In the genomic region with DNA sequence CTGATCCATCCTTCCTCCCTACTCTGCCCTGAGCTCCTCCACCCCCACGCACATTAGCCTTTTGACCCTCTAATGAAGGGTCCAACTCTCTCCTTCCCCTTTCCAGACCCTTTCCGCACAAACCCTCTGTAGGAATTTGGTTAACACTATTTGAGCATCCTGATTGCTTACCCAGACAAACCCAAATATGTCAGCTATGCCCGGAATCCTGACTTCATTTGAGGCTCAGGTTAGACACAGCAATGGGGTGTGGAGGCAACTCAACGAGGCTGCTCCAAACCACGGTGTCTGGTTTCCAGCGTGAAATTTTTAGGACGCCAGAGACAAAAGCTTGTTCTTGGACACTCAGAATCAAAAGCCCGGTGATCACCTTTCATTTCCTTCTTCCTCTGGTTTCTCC, we compare ENCODE assay signal across 16 mouse cellular contexts.
DNase-seq lines count a peak whose midpoint lies in the region; ATAC-seq and TF ChIP-seq lines count a peak whose summit lies in the region.
"Had no signal": no experiment of that assay in that cellular context is flagged by ENCODE, and none has a peak within 500 bp of the region (broad histone marks: within the 10 kb centered on the region; RNA-seq: fewer than 3 reads in every experiment).

No protein-coding gene starts in this region.

- peaks cover 12% of the 10 kb centered on the region for H3K4me1 ChIP-seq in forebrain, embryonic 10.5 days
- H3K4me1 ChIP-seq in forebrain, embryonic 16.5 days (replicated peaks; ENCODE audit: control insufficient read depth, insufficient read depth, low read length): no peaks in the 10 kb centered on the region
- H3K4me1 ChIP-seq in CH12.LX (ENCODE audit: control insufficient read depth in 1 of 2, insufficient read depth in 2 of 2): no peaks in the 10 kb centered on the region
- peaks cover 4% of the 10 kb centered on the region; the same call in 1 of the 2 replicates for H3K4me1 ChIP-seq in heart, embryonic 10.5 days
- no peaks in the 10 kb centered on the region; the same call in 1 of the 2 replicates for H3K4me1 ChIP-seq in forebrain, embryonic 12.5 days
- H3K4me1 ChIP-seq: heart, embryonic 15.5 days; hindbrain, embryonic 13.5 days; midbrain, embryonic 12.5 days; neural tube, embryonic 12.5 days had no signal

- in situ Hi-C loops in CH12.LX (cut with MboI; ENCODE audit: low pct_ligation_motif_present, low pct_unique_long_range_greater_than_20kb, low sequenced_read_pairs): no loop called here

- no peaks in the 10 kb centered on the region for H3K79me2 ChIP-seq in CH12.LX (replicated peaks; ENCODE audit: control insufficient read depth, extremely low read depth, insufficient read depth, poor library complexity, severe bottlenecking)

- H3K4me3 ChIP-seq in forebrain, embryonic 10.5 days: no peak overlapping the region
- H3K4me3 ChIP-seq in forebrain, embryonic 16.5 days (replicated peaks; ENCODE audit: low read length): no peak overlapping the region
- H3K4me3 ChIP-seq in CH12.LX (replicated peaks in 1 of 3; ENCODE audit: low read depth in 2 of 3, low read length in 2 of 3, poor library complexity in 1 of 3): no peak overlapping the region
- H3K4me3 ChIP-seq in heart, embryonic 10.5 days: no peak overlapping the region
- no peak overlapping the region for H3K4me3 ChIP-seq in forebrain, embryonic 12.5 days (replicated peaks)
- H3K4me3 ChIP-seq: heart, embryonic 15.5 days; hindbrain, embryonic 13.5 days; midbrain, embryonic 12.5 days; neural tube, embryonic 12.5 days had no signal

- TF ChIP-seq CTCF in CH12.LX (conservative IDR thresholded peaks at IDR 0.05 in 1 of 2, IDR thresholded peaks at IDR 0.05 in 1 of 2; ENCODE audit: low read depth in 2 of 2, low read length in 2 of 2): no peak

- no peak for TF ChIP-seq EP300 in CH12.LX (IDR thresholded peaks at IDR 0.05; ENCODE audit: low read length)

- ATAC-seq in forebrain, embryonic 16.5 days: no peak
- ATAC-seq in forebrain, embryonic 12.5 days (ENCODE audit: low FRiP score): no peak

- DNase-seq in forebrain, embryonic 10.5 days (ENCODE audit: extremely low spot score, low spot score): peak; percentile 32
- DNase-seq in CH12.LX (ENCODE audit: extremely low read depth): no peak
- peak; percentile 58 for DNase-seq in embryo, embryonic 11 days
- peak; percentile 6 for DNase-seq in hindlimb bud, embryonic 11.5 days (ENCODE audit: extremely low spot score, low read depth, low spot score)
- no peak for DNase-seq in spleen, postnatal 10 days (ENCODE audit: low spot score in 2 of 2)
- no peak for DNase-seq in heart, embryonic 10.5 days (ENCODE audit: low spot score)
- DNase-seq: cerebellum, adult 9-11 months; gastrocnemius, postnatal 10 days; kidney, adult 2 months had no signal

- H3K9me3 ChIP-seq in forebrain, embryonic 10.5 days: no peaks in the 10 kb centered on the region
- no peaks in the 10 kb centered on the region for H3K9me3 ChIP-seq in forebrain, embryonic 16.5 days (ENCODE audit: control insufficient read depth, low read length)
- no peaks in the 10 kb centered on the region for H3K9me3 ChIP-seq in CH12.LX (replicated peaks; ENCODE audit: low read length)
- no peaks in the 10 kb centered on the region for H3K9me3 ChIP-seq in heart, embryonic 10.5 days
- no peaks in the 10 kb centered on the region for H3K9me3 ChIP-seq in forebrain, embryonic 12.5 days
- H3K9me3 ChIP-seq: heart, embryonic 15.5 days; hindbrain, embryonic 13.5 days; midbrain, embryonic 12.5 days; neural tube, embryonic 12.5 days had no signal

- no peak overlapping the region for H3K4me2 ChIP-seq in forebrain, embryonic 16.5 days (ENCODE audit: low read length)
- peak overlapping the region; percentile 38; the same call in 1 of the 2 replicates for H3K4me2 ChIP-seq in CH12.LX (ENCODE audit: insufficient read depth, low read depth, poor library complexity, severe bottlenecking)
- no peak overlapping the region for H3K4me2 ChIP-seq in forebrain, embryonic 12.5 days
- H3K4me2 ChIP-seq: heart, embryonic 15.5 days; hindbrain, embryonic 13.5 days; midbrain, embryonic 12.5 days; neural tube, embryonic 12.5 days had no signal

- H3K27ac ChIP-seq in forebrain, embryonic 10.5 days: no peak overlapping the region
- H3K27ac ChIP-seq in forebrain, embryonic 16.5 days (ENCODE audit: low read length): no peak overlapping the region
- H3K27ac ChIP-seq in CH12.LX (ENCODE audit: insufficient read depth, low read depth): no peak overlapping the region
- no peak overlapping the region for H3K27ac ChIP-seq in heart, embryonic 10.5 days
- H3K27ac ChIP-seq in forebrain, embryonic 12.5 days: no peak overlapping the region
- H3K27ac ChIP-seq: heart, embryonic 15.5 days; hindbrain, embryonic 13.5 days; midbrain, embryonic 12.5 days; neural tube, embryonic 12.5 days; stomach, postnatal 0 days had no signal

- TF ChIP-seq RAD21 in CH12.LX (IDR thresholded peaks at IDR 0.05; ENCODE audit: low read depth, low read length): no peak

- H3K36me3 ChIP-seq in forebrain, embryonic 10.5 days (replicated peaks): no peaks in the 10 kb centered on the region
- H3K36me3 ChIP-seq in forebrain, embryonic 16.5 days (ENCODE audit: control insufficient read depth, insufficient read depth): no peaks in the 10 kb centered on the region
- H3K36me3 ChIP-seq in CH12.LX (replicated peaks in 1 of 2; ENCODE audit: control insufficient read depth in 1 of 2, insufficient read depth in 1 of 2, low read length in 1 of 2): no peaks in the 10 kb centered on the region
- no peaks in the 10 kb centered on the region for H3K36me3 ChIP-seq in heart, embryonic 10.5 days
- no peaks in the 10 kb centered on the region for H3K36me3 ChIP-seq in forebrain, embryonic 12.5 days (replicated peaks)
- H3K36me3 ChIP-seq: heart, embryonic 15.5 days; hindbrain, embryonic 13.5 days; midbrain, embryonic 12.5 days; neural tube, embryonic 12.5 days had no signal

- dilution Hi-C loops in CH12.LX (cut with MboI; ENCODE audit: extremely low pct_ligation_motif_present, extremely low pct_unique_long_range_greater_than_20kb, low sequenced_read_pairs): no loop called here

- TF ChIP-seq POLR2A in CH12.LX (IDR thresholded peaks at IDR 0.05; ENCODE audit: low read depth, low read length): no peak

- no peak overlapping the region for H3K9ac ChIP-seq in forebrain, embryonic 16.5 days (replicated peaks; ENCODE audit: low read depth, low read length)
- no peak overlapping the region for H3K9ac ChIP-seq in CH12.LX (ENCODE audit: insufficient read depth, low read depth)
- no peak overlapping the region for H3K9ac ChIP-seq in forebrain, embryonic 12.5 days
- H3K9ac ChIP-seq: heart, embryonic 15.5 days; hindbrain, embryonic 13.5 days; midbrain, embryonic 12.5 days; neural tube, embryonic 12.5 days had no signal

- WGBS in forebrain, embryonic 10.5 days: 53% methylated on average over 8 of the region's 8 CpGs
- WGBS in forebrain, embryonic 16.5 days: 76% methylated on average over 8 of the region's 8 CpGs
- WGBS in heart, embryonic 10.5 days: 38% methylated on average over 8 of the region's 8 CpGs
- 67% methylated on average over 8 of the region's 8 CpGs for WGBS in forebrain, embryonic 12.5 days

- H3K27me3 ChIP-seq in forebrain, embryonic 10.5 days (ENCODE audit: poor library complexity, severe bottlenecking): no peaks in the 10 kb centered on the region
- H3K27me3 ChIP-seq in forebrain, embryonic 16.5 days (replicated peaks; ENCODE audit: control insufficient read depth, insufficient read depth, low read length): no peaks in the 10 kb centered on the region
- H3K27me3 ChIP-seq in CH12.LX (replicated peaks): no peaks in the 10 kb centered on the region
- no peaks in the 10 kb centered on the region for H3K27me3 ChIP-seq in heart, embryonic 10.5 days (ENCODE audit: insufficient read depth, poor library complexity, severe bottlenecking)
- no peaks in the 10 kb centered on the region for H3K27me3 ChIP-seq in forebrain, embryonic 12.5 days
- H3K27me3 ChIP-seq: heart, embryonic 15.5 days; midbrain, embryonic 12.5 days; neural tube, embryonic 12.5 days had no signal

TF ChIP-seq in CH12.LX, 34 proteins besides CTCF, POLR2A, EP300 and RAD21:
- TF ChIP-seq JUND (conservative IDR thresholded peaks at IDR 0.05; ENCODE audit: low read depth, low read length) (no peak), E2F4 (IDR thresholded peaks at IDR 0.05; ENCODE audit: insufficient replicate concordance, low read depth, low read length) (no peak), TBP (conservative IDR thresholded peaks at IDR 0.05; ENCODE audit: low read depth, low read length) (no peak), ZC3H11A (IDR thresholded peaks at IDR 0.05; ENCODE audit: low read depth, low read length) (no peak), USF1 (IDR thresholded peaks at IDR 0.05; ENCODE audit: low read depth, low read length) (no peak), USF2 (conservative IDR thresholded peaks at IDR 0.05; ENCODE audit: low read depth, low read length) (no peak), SIN3A (IDR thresholded peaks at IDR 0.05; ENCODE audit: low read length) (no peak), ELF1 (IDR thresholded peaks at IDR 0.05; ENCODE audit: low read depth, low read length) (no peak), IRF4 (IDR thresholded peaks at IDR 0.05; ENCODE audit: low read depth, low read length) (no peak), HCFC1 (IDR thresholded peaks at IDR 0.05; ENCODE audit: low read depth, low read length) (no peak), MEF2A (IDR thresholded peaks at IDR 0.05; ENCODE audit: borderline replicate concordance, low read depth, low read length) (no peak), NELFE (IDR thresholded peaks at IDR 0.05; ENCODE audit: low read depth, low read length) (no peak), MAX (IDR thresholded peaks at IDR 0.05; ENCODE audit: low read length) (no peak), CHD2 (IDR thresholded peaks at IDR 0.05; ENCODE audit: low read length) (no peak), MAZ (IDR thresholded peaks at IDR 0.05; ENCODE audit: low read depth, low read length) (no peak), SMC3 (IDR thresholded peaks at IDR 0.05; ENCODE audit: low read depth, low read length) (no peak), CHD1 (IDR thresholded peaks at IDR 0.05; ENCODE audit: low read depth, low read length) (no peak), KAT2A (IDR thresholded peaks at IDR 0.05; ENCODE audit: insufficient replicate concordance, low read length) (no peak), NRF1 (IDR thresholded peaks at IDR 0.05; ENCODE audit: low read depth, low read length) (no peak), MXI1 (IDR thresholded peaks at IDR 0.05; ENCODE audit: low read depth, low read length) (no peak)
TF ChIP-seq in CH12.LX: peak in this region for 0.

Comparison
In these comparisons a context has a peak if more than half of its experiments do, and no peak if none do; other contexts are left out.
1. DNase-seq: peak in forebrain, embryonic 10.5 days (single experiment), embryo, embryonic 11 days (single experiment) and hindlimb bud, embryonic 11.5 days (single experiment); none in CH12.LX (single experiment), spleen, postnatal 10 days (0 of 2) and heart, embryonic 10.5 days (single experiment).